Mouse (Mus musculus): ENCODE measurements at regions not wholly inside any gene's neighbourhood (a gene's known extent, or its start where the extent isn't known, plus 50 kb on each side); places are given as distances from the start of the nearest gene placed in this dataset.

DNA sequence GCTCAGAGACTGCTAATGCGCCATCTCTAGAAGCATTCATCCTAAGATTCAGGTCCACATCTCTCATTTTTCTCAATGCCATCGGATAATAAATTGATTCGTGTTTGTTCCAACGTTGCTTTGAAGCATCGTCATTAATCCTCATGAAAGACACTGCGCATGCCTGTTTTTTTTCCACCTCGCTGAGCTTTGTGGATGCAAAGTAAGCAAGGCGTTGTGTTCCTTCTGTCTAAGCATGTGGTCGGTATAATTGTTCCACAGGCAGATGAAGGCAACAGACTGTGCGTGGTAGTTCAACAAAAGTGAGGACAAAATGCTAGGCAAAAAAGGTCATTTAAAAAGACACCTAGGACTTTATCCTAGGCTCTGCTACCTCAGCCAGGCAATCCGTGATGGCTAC lies 223.2 kb downstream of the Gm10260 start:
- no peak for TF ChIP-seq CTCF (IDR thresholded peaks at IDR 0.05; ENCODE audit: low read depth)
- no peak for TF ChIP-seq EP300 (IDR thresholded peaks at IDR 0.05; ENCODE audit: low read depth)

Data from liver, embryonic 14.5 days (tissue).